Mouse (Mus musculus) thymus, adult 2 months (tissue): ENCODE data around the gene Srsf3. TPM values are rescaled to one million over a fixed set of nuclear protein-coding genes. Genes with fewer than 3 reads are reported as not detected.

Experiments
- DNase-seq: peaks from one replicate; pipeline ENCODE4 v3.0.0; 2021
- H3K27ac ChIP-seq: fragments of 200-500 bp; 2 replicates; pipeline ENCODE4 v1.5.1; 2012; ENCODE audit warnings: low read length, control low read depth; ENCODE audit not compliant: control insufficient read depth, insufficient read depth
- H3K27me3 ChIP-seq: fragments of 200-500 bp; 2 replicates; pipeline ENCODE4 v1.6.1; 2012; ENCODE audit warnings: mild to moderate bottlenecking, low read length, moderate library complexity, mixed read lengths; ENCODE audit not compliant: control insufficient read depth, insufficient read depth
- H3K36me3 ChIP-seq: fragments of 200-500 bp; 2 replicates; pipeline ENCODE4 v1.6.1; 2012; ENCODE audit warnings: mild to moderate bottlenecking, low read length, moderate library complexity; ENCODE audit not compliant: control insufficient read depth, insufficient read depth
- H3K4me1 ChIP-seq: fragments of 200-500 bp; replicated peaks from 2 replicates; pipeline ENCODE4 v1.6.1; 2012; ENCODE audit warnings: low read length; ENCODE audit not compliant: control insufficient read depth, insufficient read depth
- H3K4me3 ChIP-seq: fragments of 200-500 bp; 2 replicates; pipeline ENCODE4 v1.5.1; 2012; ENCODE audit warnings: mild to moderate bottlenecking, low read length, control low read depth, moderate library complexity; ENCODE audit not compliant: control insufficient read depth, insufficient read depth
- CTCF ChIP-seq: fragments of 200-500 bp; IDR thresholded peaks from 2 replicates; pipeline ENCODE4 v1.5.1; 2012; ENCODE audit warnings: mild to moderate bottlenecking, control low read depth, low read length, moderate library complexity, borderline replicate concordance; ENCODE audit not compliant: control insufficient read depth, poor library complexity, insufficient read depth; ENCODE audit errors: extremely low read depth
- POLR2A ChIP-seq: fragments of 200-500 bp; IDR thresholded peaks from 2 replicates; pipeline ENCODE4 v1.6.1; 2012; ENCODE audit warnings: mild to moderate bottlenecking, low read length, control low read depth, moderate library complexity; ENCODE audit not compliant: control insufficient read depth, poor library complexity, insufficient read depth; ENCODE audit errors: extremely low read depth
- WGBS: fragments of 180-500 bp; shearing (Covaris S2); methylation state at CpG from one replicate; pipeline ENCODE4 v1.1.7; 2018; 5-methylcytosine and 5-hydroxymethylcytosine counted together
- polyA plus RNA-seq: library from polyadenylated mRNA; depleted of rRNA; stranded (reverse); fragments of >200 nt; gene quantifications from 2 replicates; pipeline ENCODE4 v1.2.3, GENCODE M21; 2012

Gene Srsf3
- polyA plus RNA-seq, 1 experiment, result 544 TPM

DNA sequence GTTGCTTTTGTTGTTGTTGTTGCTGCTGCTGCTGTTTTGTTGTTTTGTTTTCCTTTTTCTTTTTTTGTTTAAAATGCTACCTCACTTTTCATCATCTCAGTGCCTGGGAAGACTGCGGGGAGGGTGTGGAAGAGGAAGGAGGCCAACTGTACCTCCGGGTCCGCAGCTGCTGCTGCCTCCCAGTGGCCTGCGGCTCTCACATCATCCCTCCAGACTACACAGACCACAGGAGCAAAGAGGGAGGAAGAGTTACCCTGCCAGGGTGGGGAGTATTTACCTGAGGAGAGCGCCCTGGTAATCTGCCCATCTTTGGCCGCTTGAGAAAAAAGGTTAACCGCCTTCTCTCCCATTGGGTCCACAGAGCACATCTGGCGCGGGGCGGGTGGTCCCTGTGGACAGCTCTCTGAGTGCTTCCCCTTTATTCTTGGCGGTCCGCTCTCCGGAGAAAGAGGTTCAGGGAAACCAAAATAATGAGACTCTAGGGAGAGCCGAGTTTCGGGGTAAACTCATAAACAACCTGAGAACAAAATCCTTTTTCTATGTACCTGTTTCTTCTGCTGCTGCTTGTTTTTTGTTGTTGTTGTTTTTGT is 10.1 kb upstream of the Srsf3 start:
- no peak overlapping the region for H3K4me3 ChIP-seq
- no peak overlapping the region for H3K27ac ChIP-seq
- TF ChIP-seq CTCF (peak; percentile 79), POLR2A (no peak)
- peaks cover 14% of the 10 kb centered on the region for H3K4me1 ChIP-seq
- no peaks in the 10 kb centered on the region for H3K36me3 ChIP-seq
- peak; percentile 36 for DNase-seq
- WGBS, result 10% methylated on average over 15 of the region's 15 CpGs
- H3K27me3 ChIP-seq, result no peaks in the 10 kb centered on the region

DNA sequence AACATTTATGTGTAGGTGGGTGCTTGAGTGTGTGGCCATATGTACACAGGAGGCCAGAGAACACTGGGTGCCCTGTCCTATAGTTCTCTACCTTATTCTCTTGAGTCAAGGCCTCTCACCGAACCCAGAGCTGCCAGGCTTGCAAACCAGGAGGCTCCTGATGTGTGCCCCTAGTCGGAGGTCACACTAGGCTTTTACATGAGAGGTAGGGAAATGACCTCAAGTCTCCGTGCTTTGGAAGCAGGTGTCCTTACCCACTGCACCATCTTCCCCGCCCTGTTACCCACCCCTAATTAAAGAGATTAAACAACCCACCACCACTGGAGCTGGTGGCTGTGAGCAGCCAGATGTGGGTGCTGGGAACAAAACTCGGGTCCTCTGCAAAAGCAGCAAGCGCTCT is 9.1 kb upstream of the Srsf3 start:
- H3K27ac ChIP-seq, result no peak overlapping the region
- H3K4me3 ChIP-seq, result no peak overlapping the region
- 96% methylated on average over 6 of the region's 6 CpGs for WGBS
- TF ChIP-seq POLR2A (no peak), CTCF (no peak)
- DNase-seq, result no peak
- no peaks in the 10 kb centered on the region for H3K27me3 ChIP-seq
- peaks cover 14% of the 10 kb centered on the region for H3K4me1 ChIP-seq
- no peaks in the 10 kb centered on the region for H3K36me3 ChIP-seq

DNA sequence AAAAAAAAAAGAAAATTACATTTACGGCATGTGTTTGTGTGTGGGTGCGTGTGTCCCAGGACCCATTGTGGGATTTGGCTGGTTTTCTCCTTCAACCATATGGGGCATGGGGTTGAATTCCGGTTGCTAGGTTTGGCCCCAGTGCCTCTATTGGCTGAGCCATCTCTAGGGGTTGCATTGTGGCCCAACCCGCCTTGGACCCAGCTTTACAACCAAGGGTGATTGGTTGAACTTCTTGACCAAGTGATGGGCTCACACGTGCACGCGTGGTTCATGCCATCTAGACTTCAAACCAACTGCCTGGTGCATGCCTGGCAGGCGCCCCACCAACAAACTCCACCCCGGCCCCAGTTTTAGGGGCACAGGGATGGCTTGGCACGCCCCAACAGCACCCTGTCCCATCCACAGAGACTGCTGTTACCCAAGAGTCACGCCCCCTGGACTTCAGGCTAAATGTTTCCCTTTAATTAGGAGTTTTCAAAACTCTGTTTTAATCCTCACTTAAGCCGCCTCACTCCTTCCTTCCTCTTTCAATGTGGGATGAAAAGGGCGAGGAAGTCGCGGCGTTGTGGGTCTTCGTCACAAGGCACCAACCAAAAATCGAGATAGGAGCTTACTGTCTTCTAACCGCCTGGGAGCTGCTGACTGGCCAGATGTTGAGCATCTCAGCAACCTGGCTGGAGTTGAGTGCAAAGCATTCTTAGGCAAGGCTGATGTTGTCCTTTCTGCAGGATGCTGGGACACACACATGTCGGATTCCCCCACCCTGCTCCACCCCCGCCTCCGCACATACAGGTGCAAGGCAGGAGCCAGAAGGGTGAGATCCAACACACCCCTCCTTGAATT is 8.2 kb upstream of the Srsf3 start:
- H3K36me3 ChIP-seq, result no peaks in the 10 kb centered on the region
- H3K27me3 ChIP-seq, result no peaks in the 10 kb centered on the region
- H3K4me1 ChIP-seq, result peaks cover 14% of the 10 kb centered on the region
- WGBS, result 38% methylated on average over 22 of the region's 22 CpGs
- no peak overlapping the region for H3K4me3 ChIP-seq
- DNase-seq, result peak; percentile 36
- no peak overlapping the region for H3K27ac ChIP-seq
- TF ChIP-seq CTCF, result no peak
- TF ChIP-seq POLR2A, result no peak

DNA sequence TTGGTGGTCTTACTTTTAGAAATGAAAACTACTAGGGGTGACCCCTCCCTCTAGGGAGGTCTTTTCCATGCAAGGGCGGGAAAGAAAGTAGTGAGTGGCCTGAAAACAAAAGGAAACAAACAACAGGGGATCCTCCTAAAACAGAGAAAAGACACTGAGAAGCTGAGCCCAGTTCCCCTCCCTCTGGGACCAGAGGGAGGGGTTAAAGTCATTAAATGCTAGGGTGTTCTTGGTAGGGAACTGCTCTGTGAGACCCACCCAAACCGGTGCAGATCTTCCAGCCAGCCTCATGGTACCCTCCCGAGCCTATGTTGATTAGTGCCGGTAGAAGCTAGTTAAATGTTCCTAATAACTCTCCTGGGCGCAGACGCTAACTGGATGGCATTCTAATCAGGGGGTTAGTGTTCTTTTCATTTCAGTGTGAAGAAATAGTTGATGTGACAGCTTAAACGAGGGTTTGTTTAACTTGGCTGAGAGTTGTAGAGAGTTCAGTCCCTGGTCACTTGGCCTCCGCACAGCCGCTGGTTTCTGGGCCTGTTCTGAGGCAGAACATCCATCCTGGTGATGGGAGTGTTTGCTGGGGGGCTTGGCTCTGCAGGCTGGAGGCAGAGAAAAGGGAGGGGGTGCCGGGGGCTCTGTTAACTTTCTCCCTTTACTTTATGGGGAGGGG is 7.4 kb upstream of the Srsf3 start:
- Histone ChIP-seq H3K36me3 (no peaks in the 10 kb centered on the region), H3K4me3 (no peak overlapping the region), H3K27me3 (no peaks in the 10 kb centered on the region), H3K4me1 (peaks cover 14% of the 10 kb centered on the region), H3K27ac (no peak overlapping the region)
- WGBS, result 82% methylated on average over 10 of the region's 10 CpGs
- TF ChIP-seq POLR2A, result no peak
- no peak for TF ChIP-seq CTCF
- no peak for DNase-seq

DNA sequence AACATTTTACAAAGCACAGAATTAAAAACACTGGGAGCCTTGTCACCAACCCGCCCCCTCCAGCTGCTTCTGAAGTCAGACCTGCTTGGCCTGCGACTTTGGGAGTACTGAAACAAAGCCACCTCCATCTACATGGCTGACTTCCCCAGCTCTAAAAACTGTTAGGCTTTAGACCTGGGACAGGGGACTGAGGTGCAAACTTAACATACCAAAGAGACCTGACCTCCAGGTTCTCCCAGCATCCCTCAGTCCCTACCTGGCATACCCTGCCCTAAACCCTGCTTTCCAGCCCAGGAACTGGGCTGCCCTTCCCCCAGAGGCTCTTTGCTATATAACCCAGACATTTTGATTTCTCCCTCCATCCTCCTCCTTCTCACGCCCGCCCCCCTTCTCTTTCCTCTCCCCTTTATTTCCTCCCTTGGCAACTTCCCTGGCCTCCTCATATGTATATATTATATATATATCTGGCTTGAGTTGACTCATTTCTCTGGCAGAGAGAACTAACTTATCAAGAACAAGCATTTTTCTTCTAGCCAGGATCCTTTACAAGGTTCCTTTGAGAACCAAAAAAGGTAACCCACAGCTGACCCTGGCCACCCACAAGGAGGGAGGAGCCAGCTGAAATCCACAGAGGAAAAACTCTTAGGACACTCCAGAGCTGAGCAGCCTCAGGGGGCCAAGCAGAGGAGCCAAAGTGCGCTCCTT is 5.6 kb upstream of the Srsf3 start:
- 92% methylated on average over 5 of the region's 5 CpGs for WGBS
- H3K4me3 ChIP-seq, result no peak overlapping the region
- TF ChIP-seq CTCF (no peak), POLR2A (no peak)
- no peaks in the 10 kb centered on the region for H3K36me3 ChIP-seq
- H3K4me1 ChIP-seq, result peaks cover 14% of the 10 kb centered on the region
- no peak overlapping the region for H3K27ac ChIP-seq
- no peaks in the 10 kb centered on the region for H3K27me3 ChIP-seq
- DNase-seq, result no peak
